ENCODE assay signal across 25 mouse cellular contexts in genomic region chrX:157630341-157630740, GRCm38 (mm10).
"Had no signal": no experiment of that assay in that cellular context is flagged by ENCODE, and none has a peak within 500 bp of the region (broad histone marks: within the 10 kb centered on the region; RNA-seq: fewer than 3 reads in every experiment).

No protein-coding gene starts in this region.

- H3K9ac ChIP-seq: limb, embryonic 13.5 days; liver, embryonic 12.5 days; liver, embryonic 15.5 days; lung, embryonic 15.5 days had no signal

- H3K27ac ChIP-seq: kidney, postnatal 0 days; layer of hippocampus, adult 2 months; limb, embryonic 10.5 days; limb, embryonic 13.5 days; liver, embryonic 12.5 days; liver, embryonic 15.5 days; lung, embryonic 15.5 days; midbrain, embryonic 10.5 days; stomach, postnatal 0 days had no signal

- DNase-seq: kidney, adult 18-20 months; kidney, adult 9 months; kidney, postnatal 25 days; layer of hippocampus, adult 9-11 months; liver; lung, adult 18-20 months; lung, postnatal 14 days; lung, postnatal 4 days; midbrain, embryonic 14.5 days; right cerebral cortex, adult 18-20 months; right cerebral cortex, postnatal 14 days; right cerebral cortex, postnatal 4 days; thymus, adult 2 months; thymus, postnatal 14 days; thymus, postnatal 4 days had no signal

- H3K4me1 ChIP-seq: limb, embryonic 10.5 days; limb, embryonic 13.5 days; liver, embryonic 12.5 days; liver, embryonic 15.5 days; lung, embryonic 15.5 days; midbrain, embryonic 10.5 days had no signal

- H3K27me3 ChIP-seq: limb, embryonic 13.5 days; liver, embryonic 12.5 days; liver, embryonic 15.5 days; lung, embryonic 15.5 days; megakaryocyte, embryonic 14.5 days had no signal

- H3K4me2 ChIP-seq: limb, embryonic 13.5 days; liver, embryonic 12.5 days; liver, embryonic 15.5 days; lung, embryonic 15.5 days had no signal

- ATAC-seq: liver, embryonic 12.5 days had no signal

- H3K4me3 ChIP-seq: layer of hippocampus, adult 2 months; limb, embryonic 10.5 days; limb, embryonic 13.5 days; liver, embryonic 12.5 days; liver, embryonic 15.5 days; lung, embryonic 15.5 days; megakaryocyte, embryonic 14.5 days; midbrain, embryonic 10.5 days had no signal

- H3K9me3 ChIP-seq: limb, embryonic 10.5 days; liver, embryonic 12.5 days; liver, embryonic 15.5 days; lung, embryonic 15.5 days had no signal

- H3K36me3 ChIP-seq: limb, embryonic 10.5 days; limb, embryonic 13.5 days; liver, embryonic 12.5 days; liver, embryonic 15.5 days; lung, embryonic 15.5 days; midbrain, embryonic 10.5 days had no signal
